Mouse (Mus musculus) forebrain, embryonic 15.5 days (tissue): ENCODE measurements at regions not wholly inside any gene's neighbourhood (a gene's known extent, or its start where the extent isn't known, plus 50 kb on each side); places are given as distances from the start of the nearest gene placed in this dataset.
A peak's percentile ranks its signal among the peaks of the same experiment; 100 is the strongest.
"Not testable (repeated sequence)": the region's sequence is repeated elsewhere in the genome, so short reads cannot be mapped to it uniquely, and the experiment has no call there.

Experiments used
- ATAC-seq: fragments of 200-750 bp; cut with Nextera tagmentation; replicated peaks from 2 replicates; pipeline ENCODE4 v1.8.0; 2017; ENCODE audit warnings: mild to moderate bottlenecking, moderate TSS enrichment, moderate library complexity
- H3K27ac ChIP-seq: fragments of 300-500 bp; sonication (generic); replicated peaks from 2 replicates; pipeline ENCODE4 v1.5.1; 2015; ENCODE audit warnings: mild to moderate bottlenecking, inconsistent platforms
- H3K27me3 ChIP-seq: fragments of 300-500 bp; sonication (generic); 2 replicates; pipeline ENCODE4 v1.6.1; 2015; ENCODE audit warnings: inconsistent platforms
- H3K36me3 ChIP-seq: fragments of 300-500 bp; sonication (generic); 2 replicates; pipeline ENCODE4 v1.6.1; 2015; ENCODE audit warnings: mild to moderate bottlenecking, inconsistent platforms
- H3K4me1 ChIP-seq: fragments of 300-500 bp; sonication (generic); 2 replicates; pipeline ENCODE4 v1.6.1; 2015; ENCODE audit warnings: inconsistent platforms
- H3K4me2 ChIP-seq: fragments of 300-500 bp; sonication (generic); replicated peaks from 2 replicates; pipeline ENCODE4 v1.6.1; 2015; ENCODE audit warnings: mild to moderate bottlenecking, inconsistent platforms
- H3K4me3 ChIP-seq: fragments of 300-500 bp; sonication (generic); 2 replicates; pipeline ENCODE4 v1.5.1; 2015; ENCODE audit warnings: mild to moderate bottlenecking, inconsistent platforms
- H3K9ac ChIP-seq: fragments of 300-500 bp; sonication (generic); replicated peaks from 2 replicates; pipeline ENCODE4 v1.6.1; 2015; ENCODE audit warnings: mild to moderate bottlenecking, inconsistent platforms
- H3K9me3 ChIP-seq: fragments of 300-500 bp; sonication (generic); 2 replicates; pipeline ENCODE4 v1.6.1; 2016; ENCODE audit warnings: inconsistent platforms
- WGBS: fragments of 180-500 bp; shearing (Covaris S2); methylation state at CpG from one replicate; pipeline ENCODE4 v1.1.7; 2015; ENCODE audit warnings: mixed read lengths; 5-methylcytosine and 5-hydroxymethylcytosine counted together

- no peak for ATAC-seq
- no peaks in the 10 kb centered on the region for H3K27me3 ChIP-seq
- WGBS, result 24% methylated on average over 5 of the region's 5 CpGs
- no peaks in the 10 kb centered on the region for H3K9me3 ChIP-seq
- no peak overlapping the region for H3K27ac ChIP-seq
- no peak overlapping the region for H3K4me3 ChIP-seq
- H3K36me3 ChIP-seq, result no peaks in the 10 kb centered on the region
- no peak overlapping the region for H3K4me2 ChIP-seq
- H3K9ac ChIP-seq, result no peak overlapping the region
- peaks cover 5% of the 10 kb centered on the region; the same call in 1 of the 2 replicates for H3K4me1 ChIP-seq
Measured at GRCm38 (mm10) chr14:87746011-87746410, 329.6 kb downstream of the Tdrd3 start.

GRCm38 (mm10) chr14:87749068-87749467 lies 332.6 kb downstream of the Tdrd3 start:
- no peak overlapping the region for H3K9ac ChIP-seq
- H3K4me3 ChIP-seq, result no peak overlapping the region
- ATAC-seq, result peak; percentile 53
- H3K27me3 ChIP-seq, result no peaks in the 10 kb centered on the region
- H3K27ac ChIP-seq, result no peak overlapping the region
- no peaks in the 10 kb centered on the region for H3K9me3 ChIP-seq
- peaks cover 5% of the 10 kb centered on the region; the same call in 1 of the 2 replicates for H3K4me1 ChIP-seq
- no peak overlapping the region for H3K4me2 ChIP-seq
- 9% methylated on average over 3 of the region's 3 CpGs for WGBS
- no peaks in the 10 kb centered on the region for H3K36me3 ChIP-seq

- no peak overlapping the region for H3K27ac ChIP-seq
- no peak overlapping the region for H3K4me3 ChIP-seq
- no peak overlapping the region for H3K9ac ChIP-seq
- H3K4me2 ChIP-seq, result no peak overlapping the region
- no peaks in the 10 kb centered on the region for H3K36me3 ChIP-seq
- H3K27me3 ChIP-seq, result no peaks in the 10 kb centered on the region
- H3K4me1 ChIP-seq, result peaks cover 7% of the 10 kb centered on the region; the same call in 1 of the 2 replicates
- H3K9me3 ChIP-seq, result no peaks in the 10 kb centered on the region
- ATAC-seq, result 0 out of 2 replicates have a peak, but pooled peaks have one; percentile 32
Measured at GRCm38 (mm10) chr14:87749762-87750161, 333.3 kb downstream of the Tdrd3 start.

GRCm38 (mm10) chr14:87750665-87751170 lies 334.3 kb downstream of the Tdrd3 start:
- H3K4me3 ChIP-seq, result no peak overlapping the region
- no peaks in the 10 kb centered on the region for H3K27me3 ChIP-seq
- H3K9me3 ChIP-seq, result no peaks in the 10 kb centered on the region
- whole genome bisulfite sequencing, result 75% methylated on average over 3 of the region's 3 CpGs
- no peak overlapping the region for H3K4me2 ChIP-seq
- H3K36me3 ChIP-seq, result no peaks in the 10 kb centered on the region
- no peak overlapping the region for H3K27ac ChIP-seq
- ATAC-seq, result peak; percentile 51
- H3K9ac ChIP-seq, result no peak overlapping the region
- peaks cover 9% of the 10 kb centered on the region; the same call in 1 of the 2 replicates for H3K4me1 ChIP-seq

GRCm38 (mm10) chr14:87754744-87755143 lies 338.3 kb downstream of the Tdrd3 start:
- no peak overlapping the region for H3K4me3 ChIP-seq
- no peaks in the 10 kb centered on the region for H3K36me3 ChIP-seq
- H3K27ac ChIP-seq, result no peak overlapping the region
- H3K9ac ChIP-seq, result no peak overlapping the region
- H3K27me3 ChIP-seq, result no peaks in the 10 kb centered on the region
- WGBS, result 50% methylated on average over 4 of the region's 4 CpGs
- no peaks in the 10 kb centered on the region for H3K9me3 ChIP-seq
- H3K4me1 ChIP-seq, result 0 out of 2 replicates have a peak, but pooled peaks cover 4% of the 10 kb centered on the region
- H3K4me2 ChIP-seq, result no peak overlapping the region
- 0 out of 2 replicates have a peak, but pooled peaks have one; percentile 25 for ATAC-seq

GRCm38 (mm10) chr14:87775332-87775890 lies 359.0 kb downstream of the Tdrd3 start:
- Histone ChIP-seq H3K4me2 (no peak overlapping the region), H3K9ac (no peak overlapping the region), H3K27ac (no peak overlapping the region), H3K4me1 (0 out of 2 replicates have a peak, but pooled peaks cover 4% of the 10 kb centered on the region), H3K27me3 (no peaks in the 10 kb centered on the region), H3K36me3 (no peaks in the 10 kb centered on the region), H3K4me3 (no peak overlapping the region), H3K9me3 (no peaks in the 10 kb centered on the region)
- peak; percentile 38; the same call in 1 of the 2 replicates for ATAC-seq

- WGBS, result 83% methylated on average over 1 of the region's 1 CpGs
- H3K27ac ChIP-seq, result no peak overlapping the region
- H3K4me1 ChIP-seq, result no peaks in the 10 kb centered on the region
- no peak for ATAC-seq
- H3K4me3 ChIP-seq, result no peak overlapping the region
- H3K4me2 ChIP-seq, result no peak overlapping the region
- no peaks in the 10 kb centered on the region for H3K36me3 ChIP-seq
- no peaks in the 10 kb centered on the region for H3K9me3 ChIP-seq
- no peaks in the 10 kb centered on the region for H3K27me3 ChIP-seq
- no peak overlapping the region for H3K9ac ChIP-seq
Measured at GRCm38 (mm10) chr14:87799803-87800202, 383.4 kb downstream of the Tdrd3 start.

GRCm38 (mm10) chr14:87809664-87810063 lies 393.2 kb downstream of the Tdrd3 start:
- not testable (repeated sequence) for H3K27me3 ChIP-seq, H3K9ac ChIP-seq, H3K27ac ChIP-seq, ATAC-seq, H3K4me3 ChIP-seq, H3K4me2 ChIP-seq, H3K36me3 ChIP-seq, H3K9me3 ChIP-seq, H3K4me1 ChIP-seq
- 92% methylated on average over 15 of the region's 15 CpGs for WGBS

- no peak for ATAC-seq
- Histone ChIP-seq H3K27me3 (no peaks in the 10 kb centered on the region), H3K4me1 (no peaks in the 10 kb centered on the region), H3K4me2 (no peak overlapping the region), H3K9me3 (no peaks in the 10 kb centered on the region), H3K36me3 (no peaks in the 10 kb centered on the region), H3K9ac (no peak overlapping the region), H3K27ac (no peak overlapping the region), H3K4me3 (no peak overlapping the region)
- 57% methylated on average over 2 of the region's 2 CpGs for WGBS
Measured at GRCm38 (mm10) chr14:87844120-87844519, 427.7 kb downstream of the Tdrd3 start.

- Histone ChIP-seq H3K4me1 (peaks cover 13% of the 10 kb centered on the region), H3K36me3 (no peaks in the 10 kb centered on the region), H3K9me3 (no peaks in the 10 kb centered on the region), H3K4me2 (no peak overlapping the region), H3K27me3 (no peaks in the 10 kb centered on the region), H3K4me3 (no peak overlapping the region), H3K9ac (no peak overlapping the region), H3K27ac (no peak overlapping the region)
- ATAC-seq, result no peak
- WGBS, result 82% methylated on average over 3 of the region's 3 CpGs
Measured at GRCm38 (mm10) chr14:87861486-87861885, 445.0 kb downstream of the Tdrd3 start.

GRCm38 (mm10) chr14:87864388-87865215 lies 448.2 kb downstream of the Tdrd3 start:
- Histone ChIP-seq H3K9ac (no peak overlapping the region), H3K4me3 (no peak overlapping the region), H3K27ac (peak overlapping the region; percentile 37; the same call in 1 of the 2 replicates), H3K4me2 (no peak overlapping the region), H3K9me3 (no peaks in the 10 kb centered on the region), H3K27me3 (no peaks in the 10 kb centered on the region), H3K36me3 (no peaks in the 10 kb centered on the region), H3K4me1 (peaks cover 13% of the 10 kb centered on the region)
- 88% methylated on average over 8 of the region's 9 CpGs for WGBS
- peak; percentile 40 for ATAC-seq
